Mouse (Mus musculus) neutrophil, adult 5-6 weeks (primary cell): ENCODE measurements around the gene Ret. TPM values are rescaled to one million over a fixed set of nuclear protein-coding genes. Genes with fewer than 3 reads are reported as not detected.

Experiments used
- ATAC-seq: fragments of 151-379, 151-347 bp; 2 replicates; pipeline ENCODE4 v1.8.0; 2017; ENCODE audit warnings: mild to moderate bottlenecking, moderate TSS enrichment; ENCODE audit not compliant: insufficient number of reproducible peaks, poor library complexity, low FRiP score, severe bottlenecking; ENCODE audit errors: extremely low read depth
- total RNA-seq: library from RNA; stranded (forward); fragments of 200-1000 nt; gene quantifications from 2 replicates; pipeline ENCODE4 v1.2.3, GENCODE M21; 2017

The Ret gene
- total RNA-seq, 1 experiment from 2014 or later = 0.23 TPM

GRCm38 (mm10) chr6:118130022-118130421 is 67.5 kb downstream of the Ret start:
- ATAC-seq = no peak

GRCm38 (mm10) chr6:118127827-118128487 is 69.6 kb downstream of the Ret start:
- no peak for ATAC-seq

DNA sequence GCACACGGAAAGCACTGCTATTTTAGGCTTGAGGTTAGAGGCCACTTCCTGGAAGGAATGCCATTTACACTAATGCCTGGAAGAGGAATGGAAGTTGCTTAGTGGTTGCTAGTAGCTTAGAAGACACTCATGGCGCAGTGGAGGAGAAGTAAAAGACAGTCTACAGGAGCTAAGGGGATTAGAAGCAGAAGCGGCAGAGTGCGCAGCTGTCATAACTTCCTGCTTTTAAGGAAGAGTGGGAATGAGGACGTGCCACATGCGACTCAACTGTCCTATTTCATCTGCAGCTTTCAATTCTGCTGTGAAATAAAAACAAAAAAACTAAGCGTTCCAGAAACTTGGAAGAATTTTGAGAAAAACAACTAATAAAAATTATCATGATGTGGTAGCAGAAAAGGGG is 70.3 kb downstream of the Ret start:
- no peak for ATAC-seq

- no peak for ATAC-seq
Measured at GRCm38 (mm10) chr6:118126577-118126976, 70.9 kb downstream of the Ret start.

DNA sequence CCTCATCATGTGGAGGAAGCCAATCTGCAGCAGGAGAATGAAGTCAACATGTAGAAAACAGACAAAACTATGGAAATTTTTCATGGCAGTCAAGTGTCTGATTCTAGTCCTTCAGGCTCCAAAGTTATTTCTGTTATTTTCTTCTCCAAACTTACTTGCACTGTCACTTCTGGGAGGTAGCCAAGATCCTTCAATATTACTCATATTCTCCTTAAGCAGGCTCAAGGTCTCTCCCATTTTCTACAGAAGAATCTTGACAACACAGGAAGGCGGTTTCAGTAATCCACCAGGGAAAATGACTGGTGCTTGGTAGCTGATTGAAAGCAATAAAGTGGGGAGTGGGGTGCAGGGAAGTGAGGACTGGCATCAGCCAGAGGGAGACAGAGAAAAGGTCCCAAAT is 74.8 kb downstream of the Ret start:
- no peak for ATAC-seq

- ATAC-seq = no peak
Measured at GRCm38 (mm10) chr6:118111810-118112209, 85.7 kb downstream of the Ret start.

Other genes with a start within 250 kb of the Ret start
- gene Rasgef1a, start 186.3 kb downstream of the Ret start, total RNA-seq = 0.25 and 0.70 TPM in 2 replicates
- gene Csgalnact2, start 58.6 kb downstream of the Ret start, total RNA-seq = 55.0 and 59.9 TPM in 2 replicates
- 67.5 and 69.5 TPM in 2 replicates for gene Bms1, start 221.8 kb upstream of the Ret start, total RNA-seq